Mouse (Mus musculus) right cerebral cortex, adult 2 months (tissue): ENCODE data around the gene Nfu1.
"Not testable (repeated sequence)": the region's sequence is repeated elsewhere in the genome, so short reads cannot be mapped to it uniquely, and the experiment has no call there.

Experiments
- DNase-seq, 2 experiments: peaks; one replicate each; pipeline ENCODE4 v3.0.0; 2021 to 2022; ENCODE audit warnings: low spot score in 2 of 2

Nfu1 gene

GRCm38 (mm10) chr6:87021791-87022190, 12.8 kb downstream of the Nfu1 start:
- no peak for DNase-seq

GRCm38 (mm10) chr6:87026980-87027379, 17.9 kb downstream of the Nfu1 start:
- DNase-seq = no peak

DNA sequence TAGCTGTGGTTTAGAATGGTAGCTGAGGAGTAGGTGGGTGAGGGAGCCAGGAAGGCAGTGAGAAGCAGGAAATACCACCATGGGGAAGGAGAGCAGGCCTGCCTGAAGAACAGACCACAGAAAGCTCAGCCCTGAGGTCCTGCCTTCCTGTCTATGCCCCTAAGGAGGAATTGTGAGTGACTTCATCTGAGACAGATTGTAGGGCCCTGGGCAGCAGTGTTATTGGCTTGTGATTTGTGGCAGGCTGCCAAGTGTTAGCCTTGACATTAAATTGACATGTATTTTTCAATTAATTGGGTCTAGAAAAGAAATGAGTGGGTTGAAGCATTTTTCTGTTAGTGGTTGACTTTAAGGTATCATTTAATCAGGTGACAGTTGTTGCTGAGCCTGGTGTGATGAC, 19.8 kb downstream of the Nfu1 start:
- DNase-seq = no peak

- not testable (repeated sequence) for DNase-seq
These were observed 22.3 kb downstream of the Nfu1 start for GRCm38 (mm10) chr6:87031310-87031709.

- no peak for DNase-seq
These were observed 23.4 kb downstream of the Nfu1 start for GRCm38 (mm10) chr6:87032401-87032800.

- no peak for DNase-seq
These were observed 25.4 kb downstream of the Nfu1 start for GRCm38 (mm10) chr6:87034395-87034794.

GRCm38 (mm10) chr6:87037826-87038620, 29.0 kb downstream of the Nfu1 start:
- DNase-seq = no peak

DNA sequence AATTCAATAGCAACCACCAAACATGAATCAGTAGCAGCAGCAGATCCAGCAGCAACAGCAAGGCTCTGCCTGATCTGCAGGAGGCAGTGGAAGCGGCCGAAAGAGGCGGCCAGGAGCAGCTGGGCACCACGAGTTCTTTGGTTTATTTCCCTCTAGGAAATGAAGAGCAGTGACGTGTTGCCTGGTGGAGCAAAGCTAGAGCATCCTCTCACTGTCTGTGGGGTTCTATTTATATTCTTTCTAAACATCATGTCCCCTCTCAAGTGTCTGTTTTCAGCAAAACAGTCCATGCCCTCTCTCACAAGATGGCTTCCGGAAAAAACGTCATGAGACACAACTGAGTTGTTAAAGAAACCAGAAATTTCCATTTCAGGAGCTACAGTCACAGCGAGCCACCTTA, 30.1 kb downstream of the Nfu1 start:
- DNase-seq = no peak

DNA sequence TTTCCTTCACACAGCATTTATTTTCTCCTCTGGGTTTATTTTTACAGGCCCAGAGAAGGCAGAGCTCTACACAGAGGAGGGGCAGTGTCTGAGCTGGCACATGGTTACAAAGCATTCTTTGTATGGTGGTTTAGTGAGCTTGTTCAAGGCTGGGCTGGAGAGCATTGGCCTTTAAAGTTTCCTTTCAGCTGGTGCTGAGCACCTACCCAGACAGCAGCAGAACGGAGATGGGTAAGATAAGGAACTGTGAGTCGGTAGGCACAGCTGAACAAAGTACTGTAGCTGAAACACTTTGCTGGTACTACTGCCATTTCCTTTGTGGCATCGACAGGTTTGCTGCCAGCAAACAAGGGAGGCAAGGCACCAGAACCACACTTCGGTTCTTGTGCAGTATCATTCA, 31.9 kb downstream of the Nfu1 start:
- peak in 1 of 2 experiments; percentile 20 for DNase-seq

GRCm38 (mm10) chr6:87041431-87041830, 32.4 kb downstream of the Nfu1 start:
- no peak for DNase-seq

GRCm38 (mm10) chr6:87042004-87042336, 32.9 kb downstream of the Nfu1 start:
- DNase-seq = no peak

DNA sequence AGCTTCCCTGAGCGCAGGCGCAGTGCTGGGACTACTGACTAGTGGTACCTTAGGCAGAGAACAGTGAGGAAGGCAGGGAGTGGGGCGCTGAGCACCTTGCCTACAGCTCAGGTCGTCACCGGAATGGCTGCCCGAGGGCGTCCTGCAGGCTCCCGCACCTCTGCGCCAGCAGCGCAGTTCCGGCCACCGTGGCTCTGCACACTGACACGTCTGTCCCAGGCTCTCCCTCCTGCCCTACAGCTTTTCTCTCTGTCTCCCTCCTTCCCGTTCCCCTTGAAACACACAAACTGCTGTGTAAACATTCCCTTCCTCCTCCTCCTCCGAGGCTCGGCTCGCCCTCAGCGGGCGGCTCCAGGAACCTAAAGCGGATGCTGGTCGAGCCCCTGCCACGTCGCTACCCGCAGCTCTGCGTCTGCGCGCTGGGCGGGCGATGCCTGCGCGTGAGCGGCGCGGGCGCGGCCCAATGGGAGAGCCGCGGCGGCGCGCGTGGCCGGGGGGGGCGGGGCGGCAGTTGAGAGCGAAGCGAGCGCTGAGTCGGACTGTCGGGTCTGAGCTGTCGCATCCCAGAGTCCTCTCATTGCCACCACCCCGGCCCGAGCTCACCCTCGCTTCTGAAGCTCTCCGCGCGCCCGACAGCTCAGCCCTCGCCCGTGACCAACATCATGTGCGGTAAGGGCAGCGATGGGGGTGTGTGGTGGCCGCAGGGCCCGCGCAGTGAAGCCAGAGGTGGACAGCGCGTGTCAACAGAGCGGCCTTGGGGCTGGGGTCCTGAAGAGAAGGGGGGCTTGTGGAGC, 33.5 kb downstream of the Nfu1 start, which contains the start of gene Gfpt1:
Gfpt1 (plus strand) TSS at position 510 of the 794 bp plus-strand sequence.
- peak; percentile 93 to 95 for DNase-seq

- no peak for DNase-seq
These were observed 34.1 kb downstream of the Nfu1 start for GRCm38 (mm10) chr6:87043131-87043516.

GRCm38 (mm10) chr6:87044895-87045294, 35.9 kb downstream of the Nfu1 start:
- no peak for DNase-seq

- DNase-seq = no peak
These were observed 36.5 kb downstream of the Nfu1 start for GRCm38 (mm10) chr6:87045507-87045906.

GRCm38 (mm10) chr6:87048712-87049111, 39.7 kb downstream of the Nfu1 start:
- DNase-seq = not testable (repeated sequence)

DNA sequence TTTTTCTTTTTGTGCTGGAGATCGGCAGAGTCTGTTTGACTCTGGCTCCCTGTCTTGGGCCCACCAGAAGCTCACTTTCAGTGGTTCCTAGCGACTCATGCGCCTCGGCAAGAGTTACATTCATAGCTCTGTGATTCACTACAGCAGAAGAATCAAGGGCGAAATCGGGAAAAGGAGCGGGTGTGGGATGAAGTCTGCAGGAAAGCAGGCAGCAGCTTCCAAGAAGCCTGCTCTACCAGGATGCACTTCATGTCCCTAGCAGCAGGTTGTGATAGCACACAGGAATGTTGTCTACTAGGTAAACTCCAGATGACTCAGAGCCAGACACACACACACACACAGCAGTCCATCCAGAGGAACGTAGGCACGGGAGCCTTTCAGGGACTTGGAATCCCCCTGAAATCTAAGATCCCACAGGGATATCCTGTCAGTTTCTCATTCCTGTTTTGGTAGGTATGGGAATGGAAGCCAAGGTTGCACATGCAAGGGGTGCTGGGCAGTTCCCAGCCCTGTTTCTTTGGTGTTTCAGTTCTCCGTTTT, 42.9 kb downstream of the Nfu1 start:
- peak; percentile 49 for DNase-seq

DNA sequence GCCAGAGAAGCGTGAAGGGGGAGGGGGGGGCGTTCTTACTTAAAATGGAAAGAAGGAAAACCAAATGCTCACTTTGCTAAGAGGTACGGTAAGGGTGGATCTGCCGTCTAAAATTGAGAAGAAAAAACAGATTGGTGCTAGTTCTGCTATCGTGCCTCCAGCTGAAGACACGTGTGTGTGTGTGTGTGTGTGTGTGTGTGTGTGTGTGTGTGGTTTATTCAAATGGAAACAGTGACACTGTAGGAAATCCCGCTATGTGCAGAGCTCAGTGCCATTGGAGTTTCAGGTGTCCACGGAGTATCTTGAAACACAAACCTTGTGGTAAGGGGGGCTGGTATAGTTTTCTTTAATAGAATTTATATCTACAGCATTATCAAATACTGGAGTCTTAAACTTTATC, 45.2 kb downstream of the Nfu1 start:
- no peak for DNase-seq

DNA sequence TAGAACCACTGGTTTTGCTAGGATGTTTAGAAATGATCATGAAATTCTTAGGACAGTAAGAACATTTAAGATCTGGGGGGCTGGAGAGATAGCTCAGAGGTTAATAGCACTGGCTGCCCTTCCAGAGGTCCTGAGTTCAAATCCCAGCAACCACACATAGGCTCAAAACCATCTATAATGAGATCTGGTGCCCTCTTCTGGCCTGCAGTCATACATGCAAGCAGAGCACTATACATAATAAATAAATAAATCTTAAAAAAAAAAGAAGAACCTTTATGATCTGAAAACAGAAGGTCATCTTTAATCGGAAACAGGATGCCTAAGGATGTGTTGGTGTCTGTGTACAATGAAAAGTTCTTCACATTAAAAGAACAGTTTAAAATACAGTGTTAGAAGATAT, 50.7 kb downstream of the Nfu1 start:
- DNase-seq = no peak

- DNase-seq = no peak
These were observed 54.5 kb downstream of the Nfu1 start for GRCm38 (mm10) chr6:87063586-87063985.

- no peak for DNase-seq
These were observed 59.2 kb downstream of the Nfu1 start for GRCm38 (mm10) chr6:87068209-87068608.

- DNase-seq = no peak
These were observed 60.3 kb downstream of the Nfu1 start for GRCm38 (mm10) chr6:87069195-87069900.
